Mouse (Mus musculus) kidney, embryonic 14.5 days (tissue): ENCODE results near the gene Slc25a20. TPM values are rescaled to one million over a fixed set of nuclear protein-coding genes. Genes with fewer than 3 reads are reported as not detected.
"Not testable (repeated sequence)": the region's sequence is repeated elsewhere in the genome, so short reads cannot be mapped to it uniquely, and the experiment has no call there.

ENCODE experiments used
- ATAC-seq: fragments of 200-750 bp; cut with Nextera tagmentation; 2 replicates; pipeline ENCODE4 v1.8.0; 2017; ENCODE audit warnings: moderate number of reproducible peaks, mild to moderate bottlenecking, moderate TSS enrichment, moderate library complexity; ENCODE audit not compliant: low FRiP score, low TSS enrichment
- H3K27ac ChIP-seq: fragments of 300-500 bp; sonication (generic); 2 replicates; pipeline ENCODE4 v1.5.1; 2014; ENCODE audit warnings: low read depth, mild to moderate bottlenecking, low read length, moderate library complexity, mixed read lengths
- H3K27me3 ChIP-seq: fragments of 300-500 bp; sonication (generic); 2 replicates; pipeline ENCODE4 v1.6.1; 2014; ENCODE audit warnings: mild to moderate bottlenecking, low read length; ENCODE audit not compliant: control insufficient read depth, insufficient read depth
- H3K36me3 ChIP-seq: fragments of 300-500 bp; sonication (generic); 2 replicates; pipeline ENCODE4 v1.6.1; 2014; ENCODE audit warnings: low read length, mixed read lengths; ENCODE audit not compliant: control insufficient read depth, insufficient read depth
- H3K4me1 ChIP-seq: fragments of 300-500 bp; sonication (generic); 2 replicates; pipeline ENCODE4 v1.6.1; 2014; ENCODE audit warnings: low read length, mixed read lengths; ENCODE audit not compliant: control insufficient read depth, insufficient read depth
- H3K4me2 ChIP-seq: fragments of 300-500 bp; sonication (generic); replicated peaks from 2 replicates; pipeline ENCODE4 v1.6.1; 2014; ENCODE audit warnings: low read depth, mild to moderate bottlenecking, low read length
- H3K4me3 ChIP-seq: fragments of 300-500 bp; sonication (generic); 2 replicates; pipeline ENCODE4 v1.5.1; 2014; ENCODE audit warnings: mild to moderate bottlenecking, low read length
- H3K9ac ChIP-seq: fragments of 300-500 bp; sonication (generic); 2 replicates; pipeline ENCODE4 v1.6.1; 2014; ENCODE audit warnings: low read depth, mild to moderate bottlenecking, low read length, moderate library complexity
- H3K9me3 ChIP-seq: fragments of 300-500 bp; sonication (generic); 2 replicates; pipeline ENCODE4 v1.6.1; 2016; ENCODE audit warnings: low read length; ENCODE audit not compliant: control insufficient read depth
- WGBS: fragments of 180-500 bp; shearing (Covaris S2); extraction: QIAGEN DNeasy Blood & Tissue Kit; methylation state at CpG from one replicate; pipeline ENCODE4 v1.1.7; 2014; 5-methylcytosine and 5-hydroxymethylcytosine counted together
- polyA plus RNA-seq: library from polyadenylated mRNA; unstranded; fragments of >200 nt; fragmentation: Nextera tagmentation; extraction: Ambion mirVana; gene quantifications from 2 replicates; pipeline ENCODE4 v1.2.1, GENCODE M21; 2014

The Slc25a20 gene
- polyA plus RNA-seq, 1 experiment from 2014 or later, result 25.8 TPM

DNA sequence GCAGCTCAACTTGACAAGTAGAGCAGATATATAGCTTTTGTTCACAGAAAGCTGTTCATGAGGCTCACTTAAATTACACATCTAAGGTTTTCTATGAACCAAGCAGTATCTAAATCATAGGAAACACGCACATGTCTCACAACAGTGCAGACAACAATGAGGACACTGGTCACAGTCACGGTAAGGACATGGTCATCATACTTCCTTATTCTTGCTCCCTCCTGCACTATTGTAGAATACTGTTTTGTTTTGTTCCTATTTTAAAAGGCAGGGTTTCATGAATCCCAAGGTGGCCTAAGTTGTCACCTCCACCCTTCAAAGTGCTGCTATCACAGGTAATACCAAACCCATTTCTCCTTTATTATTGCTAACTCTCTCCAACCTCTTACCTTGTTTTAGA lies 22.1 kb upstream of the Slc25a20 start:
- no peak for ATAC-seq
- Histone ChIP-seq H3K9ac (no peak overlapping the region), H3K27ac (no peak overlapping the region), H3K9me3 (no peaks in the 10 kb centered on the region), H3K4me3 (no peak overlapping the region), H3K4me1 (no peaks in the 10 kb centered on the region), H3K4me2 (no peak overlapping the region), H3K27me3 (no peaks in the 10 kb centered on the region), H3K36me3 (peaks cover 22% of the 10 kb centered on the region)
- WGBS, result 90% methylated on average over 2 of the region's 2 CpGs

DNA sequence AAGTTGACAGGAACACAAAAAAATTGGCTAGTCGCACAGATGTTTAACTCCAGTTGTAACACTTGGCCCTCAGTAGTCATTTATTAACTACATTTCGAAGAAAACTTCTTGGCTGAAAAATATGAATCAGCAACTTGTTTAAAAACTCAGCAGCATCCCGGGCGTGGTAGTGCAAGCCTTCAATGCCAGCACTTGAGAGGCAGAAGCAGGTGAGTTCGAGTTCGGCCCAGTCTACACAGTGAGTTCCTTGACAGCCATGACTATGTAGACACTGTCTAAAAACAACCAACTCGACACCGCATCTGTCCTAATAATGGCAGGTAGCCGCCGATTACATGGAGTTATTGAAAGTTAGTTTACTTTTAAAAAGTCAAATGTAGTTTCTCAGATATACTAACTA lies 13.7 kb upstream of the Slc25a20 start:
- H3K27ac ChIP-seq, result no peak overlapping the region

DNA sequence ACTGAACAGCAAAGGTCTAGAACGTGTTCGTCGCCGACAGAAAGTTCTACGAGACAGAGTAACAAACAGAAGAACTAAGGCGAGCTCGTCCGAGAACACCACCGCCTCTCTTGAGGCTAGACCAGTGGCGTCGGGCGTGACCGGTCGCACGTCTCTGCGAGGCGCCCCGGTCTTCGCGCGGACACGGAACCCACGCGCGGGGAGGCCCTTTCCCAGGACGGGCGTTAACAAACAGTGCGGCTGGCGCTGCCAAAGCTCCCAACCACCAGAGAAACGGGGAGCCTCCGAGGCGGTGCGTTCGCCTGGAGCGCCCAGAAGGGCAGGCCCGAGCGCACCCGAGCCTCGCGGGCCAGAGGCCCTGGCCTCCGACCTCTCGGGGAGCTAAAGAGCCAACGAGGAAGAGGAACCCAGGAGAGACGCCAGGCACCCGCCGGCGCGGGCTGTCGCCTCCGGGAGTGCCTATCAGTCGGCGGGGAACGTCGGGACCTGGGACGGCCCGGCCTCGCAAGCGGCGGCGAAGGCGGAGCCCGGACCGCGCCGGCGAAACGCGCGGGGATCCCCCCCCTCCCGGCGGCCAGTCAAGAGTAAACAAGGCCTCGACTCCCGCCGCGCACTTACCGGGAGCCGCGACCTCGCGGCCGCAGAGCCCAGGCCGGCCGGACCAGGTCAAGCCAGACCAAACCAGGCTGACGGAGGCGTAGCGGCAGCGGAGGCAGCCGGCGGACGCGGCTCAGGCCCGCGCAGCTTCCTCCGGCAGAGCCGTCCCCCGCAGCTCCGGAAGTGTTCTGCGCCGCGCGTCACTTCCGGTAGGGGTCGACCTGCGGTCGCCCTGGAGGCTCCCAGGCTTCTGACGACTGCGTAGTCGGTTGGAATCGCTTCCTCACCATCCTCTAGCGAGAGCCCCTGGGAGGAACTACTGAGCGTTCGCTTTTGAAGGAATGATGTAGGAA lies 13.0 kb upstream of the Slc25a20 start, which contains the start of gene Arih2:
Arih2 (minus strand) TSS at position 776 of the 950 bp plus-strand sequence.
- peak within 1 kb of the TSS; percentile 79 for H3K4me2 ChIP-seq
- H3K9ac ChIP-seq, result peak within 1 kb of the TSS; percentile 92
- H3K4me3 ChIP-seq, result peak within 1 kb of the TSS; percentile 100
- H3K36me3 ChIP-seq, result no peaks in the 10 kb centered on the region
- H3K27me3 ChIP-seq, result no peaks in the 10 kb centered on the region
- no peaks in the 10 kb centered on the region for H3K9me3 ChIP-seq
- H3K4me1 ChIP-seq, result peaks cover 14% of the 10 kb centered on the region; the same call in 1 of the 2 replicates
- WGBS, result under 1% methylated on average over 79 of the region's 112 CpGs
- peak within 1 kb of the TSS; percentile 88 for H3K27ac ChIP-seq
- peak; percentile 98 for ATAC-seq

More for the DNA sequence above, 13.7 kb upstream of the Slc25a20 start:
- Histone ChIP-seq H3K27me3 (no peaks in the 10 kb centered on the region), H3K4me3 (peak overlapping the region; percentile 100), H3K36me3 (peaks cover 4% of the 10 kb centered on the region; the same call in 1 of the 2 replicates), H3K4me2 (peak overlapping the region; percentile 79), H3K4me1 (peaks cover 14% of the 10 kb centered on the region; the same call in 1 of the 2 replicates), H3K9me3 (no peaks in the 10 kb centered on the region), H3K9ac (peak overlapping the region; percentile 92; the same call in 1 of the 2 replicates)
- no peak for ATAC-seq
- WGBS, result 37% methylated on average over 10 of the region's 10 CpGs

DNA sequence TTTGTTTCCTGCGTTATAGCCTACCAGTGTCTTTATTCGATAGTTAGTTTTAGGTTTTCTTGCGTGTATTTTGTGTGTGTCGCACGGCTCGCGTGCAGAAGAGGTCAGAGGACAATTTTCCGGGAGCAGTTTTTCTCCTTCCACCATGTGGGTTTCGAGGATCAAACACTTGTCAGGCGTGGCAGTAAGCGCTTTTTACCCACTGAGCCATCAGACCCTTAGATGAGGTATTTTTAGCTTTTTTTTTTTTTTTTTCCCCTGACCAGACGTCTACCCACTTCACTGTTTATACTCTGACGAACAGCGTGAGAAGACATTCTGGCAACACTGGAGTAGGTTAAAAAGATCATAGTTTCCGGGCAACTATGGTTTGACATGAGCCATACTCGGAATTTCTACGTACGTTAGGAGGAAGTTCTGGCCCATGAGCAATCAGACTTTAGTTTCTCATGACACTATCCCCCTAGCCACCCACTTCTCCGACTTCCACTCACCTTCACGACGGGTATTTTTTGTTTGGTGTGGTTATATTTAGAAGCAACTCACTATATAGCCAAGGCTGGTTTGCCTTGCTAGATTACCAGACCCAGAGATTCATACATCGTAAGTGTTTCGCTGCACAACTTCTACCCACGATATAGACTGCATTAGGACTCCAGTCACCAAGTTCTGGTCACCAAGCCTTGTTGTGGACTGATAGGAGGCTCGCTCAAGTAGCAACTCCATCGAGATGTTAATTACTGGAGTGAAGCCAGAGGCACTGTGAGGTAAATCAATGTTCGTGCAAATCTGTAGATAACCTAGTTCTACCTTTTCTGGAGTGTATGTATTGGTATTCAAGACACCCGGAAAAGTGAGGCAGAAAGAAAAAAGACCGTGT lies 12.1 kb upstream of the Slc25a20 start:
- peak overlapping the region; percentile 79 for H3K4me2 ChIP-seq
- ATAC-seq, result peak; percentile 17; the same call in 1 of the 2 replicates
- H3K27me3 ChIP-seq, result no peaks in the 10 kb centered on the region
- WGBS, result 28% methylated on average over 29 of the region's 29 CpGs
- H3K9ac ChIP-seq, result peak overlapping the region; percentile 92
- H3K4me3 ChIP-seq, result peak overlapping the region; percentile 100
- peaks cover 14% of the 10 kb centered on the region; the same call in 1 of the 2 replicates for H3K4me1 ChIP-seq
- peak overlapping the region; percentile 88 for H3K27ac ChIP-seq
- no peaks in the 10 kb centered on the region for H3K36me3 ChIP-seq
- H3K9me3 ChIP-seq, result no peaks in the 10 kb centered on the region

DNA sequence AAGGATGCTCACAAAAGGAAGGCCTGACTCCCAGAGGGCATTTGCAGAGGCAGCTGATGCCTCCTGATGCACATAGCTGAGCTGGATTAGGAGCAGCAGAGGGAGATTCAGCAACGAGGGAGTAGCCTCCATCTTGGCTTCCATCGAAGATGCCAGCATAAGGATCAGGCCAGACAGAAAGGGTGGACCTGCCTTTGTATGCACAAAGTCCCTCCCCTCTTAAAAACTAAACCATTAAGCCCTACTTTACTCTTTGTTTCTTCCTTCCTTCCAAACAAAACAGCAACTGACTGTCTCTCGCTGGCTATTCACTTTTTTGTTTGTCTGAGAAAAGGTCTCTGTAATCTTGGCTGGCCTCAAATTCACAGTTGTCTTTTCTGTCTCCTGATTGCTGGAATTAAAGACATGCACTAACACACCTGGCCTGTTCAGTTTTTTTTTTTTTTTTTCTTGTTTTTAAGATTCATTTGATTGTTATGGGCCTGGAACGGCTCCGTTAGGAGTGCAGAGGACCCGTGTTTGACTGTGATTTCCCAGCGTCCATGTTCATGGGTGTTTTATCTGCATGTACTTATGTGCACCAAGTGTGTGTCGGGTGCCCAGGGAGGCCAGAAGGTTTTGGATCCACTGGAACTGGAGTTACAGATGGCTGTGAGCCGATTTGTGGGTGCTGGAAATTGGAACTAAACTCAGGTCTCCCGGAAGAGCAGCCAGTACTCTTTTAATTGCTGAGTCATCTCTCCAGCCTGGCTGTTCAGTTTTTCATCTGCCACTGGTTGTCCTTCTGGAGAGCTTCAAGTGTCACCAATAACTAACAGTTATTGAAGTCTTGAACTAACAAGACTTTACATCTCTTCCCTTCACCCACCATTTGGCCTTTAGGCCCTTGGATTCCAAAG lies 7.1 kb upstream of the Slc25a20 start:
- Histone ChIP-seq H3K36me3 (no peaks in the 10 kb centered on the region), H3K9ac (no peak overlapping the region), H3K4me1 (peaks cover under 1% of the 10 kb centered on the region; the same call in 1 of the 2 replicates), H3K27me3 (no peaks in the 10 kb centered on the region), H3K4me2 (no peak overlapping the region), H3K4me3 (no peak overlapping the region), H3K9me3 (no peaks in the 10 kb centered on the region), H3K27ac (no peak overlapping the region)
- 85% methylated on average over 10 of the region's 10 CpGs for WGBS
- ATAC-seq, result no peak

DNA sequence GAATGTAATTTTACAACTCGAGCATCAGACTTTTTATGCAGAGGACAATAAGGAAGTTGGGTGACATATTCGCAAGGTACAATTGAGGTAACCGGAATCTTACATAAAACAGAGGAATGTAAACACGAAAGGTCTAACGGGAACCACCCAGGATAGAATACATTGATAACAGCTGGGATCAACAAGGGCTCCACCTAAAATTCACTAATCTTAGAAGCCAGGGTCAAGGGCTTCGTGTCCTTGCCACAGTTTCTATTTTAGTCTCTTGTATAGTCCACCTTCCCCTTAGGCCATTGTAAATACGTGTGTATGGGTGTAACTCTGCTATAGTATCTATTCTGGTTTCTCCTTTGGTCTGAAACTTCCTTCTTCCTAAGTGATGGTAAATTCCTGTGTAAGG lies 6.0 kb upstream of the Slc25a20 start:
- H3K27me3 ChIP-seq, H3K27ac ChIP-seq, H3K4me3 ChIP-seq, ATAC-seq, H3K9ac ChIP-seq, H3K4me2 ChIP-seq, H3K4me1 ChIP-seq, H3K36me3 ChIP-seq, H3K9me3 ChIP-seq: not testable (repeated sequence)
- WGBS, result 78% methylated on average over 7 of the region's 7 CpGs

DNA sequence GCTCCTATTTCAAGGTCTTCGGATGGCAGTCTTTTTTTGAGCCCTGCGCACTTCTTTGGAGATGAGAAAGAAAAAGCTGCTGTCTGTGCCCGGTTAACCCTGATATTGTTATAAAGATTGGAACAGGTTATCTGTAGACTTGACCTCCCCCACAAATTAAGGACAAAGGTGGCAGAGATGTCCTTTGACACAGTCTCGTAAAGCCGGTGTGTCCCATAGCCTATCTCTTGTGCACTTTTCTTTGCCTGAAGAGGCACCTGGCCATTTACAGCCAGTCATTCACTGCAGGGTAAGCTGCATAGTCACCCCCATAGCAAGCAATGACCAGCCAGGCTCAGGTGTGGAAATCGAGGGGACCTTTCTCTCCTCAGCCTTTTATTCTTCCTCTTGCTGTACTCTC lies 772 bp downstream of the Slc25a20 start:
- no peaks in the 10 kb centered on the region for H3K36me3 ChIP-seq
- ATAC-seq, result no peak
- H3K9me3 ChIP-seq, result no peaks in the 10 kb centered on the region
- H3K27ac ChIP-seq, result no peak overlapping the region
- H3K4me2 ChIP-seq, result peak overlapping the region; percentile 76
- WGBS, result 39% methylated on average over 6 of the region's 6 CpGs
- H3K27me3 ChIP-seq, result no peaks in the 10 kb centered on the region
- H3K4me1 ChIP-seq, result no peaks in the 10 kb centered on the region
- H3K9ac ChIP-seq, result peak overlapping the region; percentile 63; the same call in 1 of the 2 replicates
- H3K4me3 ChIP-seq, result peak overlapping the region; percentile 74

DNA sequence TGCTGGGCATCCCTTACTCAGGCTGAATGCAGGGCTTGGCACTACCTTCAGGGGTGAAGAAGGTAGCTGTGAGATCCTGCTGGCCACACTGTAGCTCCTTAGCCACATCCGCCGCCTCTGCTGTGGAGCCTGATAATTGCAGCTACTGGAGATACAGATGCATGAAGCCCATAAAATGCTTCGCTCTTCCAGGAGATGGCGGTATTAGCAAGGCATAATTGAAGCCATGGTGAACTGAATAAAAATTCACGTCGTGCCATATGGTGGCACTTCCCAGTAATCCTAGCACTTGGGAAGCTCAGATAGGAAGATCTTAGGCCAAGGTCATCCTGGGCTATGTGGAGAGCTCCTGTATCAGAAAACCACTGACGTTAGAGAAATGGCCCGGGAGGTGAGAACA lies 8.0 kb downstream of the Slc25a20 start:
- Histone ChIP-seq H3K9me3 (no peaks in the 10 kb centered on the region; the same call in 1 of the 2 replicates), H3K36me3 (peaks cover 13% of the 10 kb centered on the region), H3K4me3 (no peak overlapping the region), H3K4me1 (no peaks in the 10 kb centered on the region), H3K27ac (no peak overlapping the region), H3K4me2 (no peak overlapping the region), H3K27me3 (no peaks in the 10 kb centered on the region), H3K9ac (no peak overlapping the region)
- WGBS, result 63% methylated on average over 8 of the region's 8 CpGs
- ATAC-seq, result no peak
